Mouse (Mus musculus) hematopoietic multipotent progenitor cell, adult 10-12 weeks (in vitro differentiated cells): Measurements from ENCODE around the gene Actg1. TPM values are rescaled to one million over a fixed set of nuclear protein-coding genes. Genes with fewer than 3 reads are reported as not detected.

Experiments
- polyA plus RNA-seq: library from polyadenylated mRNA; stranded (reverse); fragments of >175 nt; gene quantifications from 2 replicates; pipeline ENCODE4 v1.2.3, GENCODE M21; 2012; ENCODE audit warnings: low replicate concordance

The Actg1 gene
- polyA plus RNA-seq, result 867 and 988 TPM in 2 replicates

GRCm38 (mm10) chr11:120347791-120348683 is at the start of gene Actg1:
Actg1 (minus strand) TSS chr11:120348542.

DNA sequence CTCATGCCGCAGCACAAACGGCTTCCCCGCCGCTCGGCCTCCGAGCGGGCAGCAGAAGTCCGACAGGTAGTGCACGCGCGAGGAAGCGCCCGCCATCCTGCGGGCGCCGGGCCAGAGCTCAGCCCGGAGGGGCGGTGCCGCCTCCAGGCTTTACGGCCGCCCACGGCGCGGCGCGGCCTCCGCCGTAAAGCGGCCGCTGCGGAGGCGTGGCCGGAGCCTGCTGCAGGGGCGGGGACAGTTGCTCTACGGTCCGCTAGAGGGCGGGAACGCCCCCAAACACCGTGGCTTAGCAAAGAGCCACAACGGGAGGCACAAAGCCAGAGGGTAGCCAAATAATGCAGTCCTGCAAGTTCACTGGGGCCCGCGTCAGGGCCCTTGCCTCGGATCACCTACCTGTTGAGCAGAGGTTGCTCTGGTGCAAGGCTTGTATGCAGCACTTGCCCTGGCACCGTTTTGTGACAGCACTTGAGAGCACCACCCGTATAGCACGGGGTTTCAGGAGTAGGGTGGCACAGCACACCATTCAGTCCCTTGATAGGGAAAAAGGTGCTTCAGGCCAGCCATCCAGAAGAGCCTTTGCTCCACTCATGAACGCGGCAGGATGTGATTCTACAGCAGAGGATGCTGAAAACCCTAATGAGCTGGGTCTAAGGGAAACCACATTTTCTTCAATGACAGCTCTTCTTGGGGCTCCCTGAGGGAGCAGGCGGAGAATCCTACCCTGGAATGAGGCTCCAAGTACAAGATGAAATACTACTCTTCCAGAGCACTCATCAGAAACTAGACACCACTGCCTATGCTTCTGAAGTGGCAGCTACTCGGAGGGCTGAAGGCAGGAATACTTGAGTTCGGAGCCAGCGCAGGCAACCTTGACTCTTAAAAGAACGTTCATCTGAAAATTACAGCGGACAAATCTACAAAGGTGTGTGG is 30.5 kb upstream of the Actg1 start, which contains the start of gene Faap100:
Gene Faap100 (minus strand): TSS at position 154 of the 930 bp plus-strand sequence.

GRCm38 (mm10) chr11:120361295-120361694 is 13.0 kb upstream of the Actg1 start, which contains the start of gene Fscn2:
Fscn2 (plus strand) TSS chr11:120361534.

Other genes with a start within 250 kb of the Actg1 start
- 39.8 and 60.2 TPM in 2 replicates for gene Tepsin, start 249.8 kb downstream of the Actg1 start, polyA plus RNA-seq
- gene Ndufaf8, start 249.6 kb downstream of the Actg1 start, polyA plus RNA-seq, result 76.7 and 114 TPM in 2 replicates
- 87.0 and 199 TPM in 2 replicates for gene Slc38a10, start 197.2 kb downstream of the Actg1 start, polyA plus RNA-seq
- 3.3 and 4.0 TPM in 2 replicates for gene Bahcc1, start 115.6 kb downstream of the Actg1 start, polyA plus RNA-seq
- gene Fscn2, start 13.0 kb upstream of the Actg1 start, polyA plus RNA-seq, result 0.08 TPM in 1 of 2 replicates, not detected in the other
- gene Faap100, start 30.2 kb upstream of the Actg1 start, polyA plus RNA-seq, result 21.3 and 34.2 TPM in 2 replicates
- 61.4 and 65.9 TPM in 2 replicates for gene Nploc4, start 89.2 kb upstream of the Actg1 start, polyA plus RNA-seq
- gene Tspan10, start 94.1 kb upstream of the Actg1 start, polyA plus RNA-seq, result 0.07 TPM in 1 of 2 replicates, not detected in the other
- gene Pde6g, start 105.0 kb upstream of the Actg1 start, polyA plus RNA-seq, result 0.13 and 0.58 TPM in 2 replicates
- gene Oxld1, start 109.5 kb upstream of the Actg1 start, polyA plus RNA-seq, result 10.5 and 12.8 TPM in 2 replicates
- gene Ccdc137, start 109.6 kb upstream of the Actg1 start, polyA plus RNA-seq, result 20.5 and 30.8 TPM in 2 replicates
- 27.3 and 31.8 TPM in 2 replicates for gene Arl16, start 119.1 kb upstream of the Actg1 start, polyA plus RNA-seq
- gene Mrpl12, start 136.1 kb upstream of the Actg1 start, polyA plus RNA-seq, result 130 and 185 TPM in 2 replicates
- 27.5 and 43.7 TPM in 2 replicates for gene Slc25a10, start 143.3 kb upstream of the Actg1 start, polyA plus RNA-seq
- not detected in 2 replicates for gene Gcgr, start 182.2 kb upstream of the Actg1 start, polyA plus RNA-seq
- 130 and 145 TPM in 2 replicates for gene Mcrip1, start 201.2 kb upstream of the Actg1 start, polyA plus RNA-seq
- not detected in 2 replicates for gene Ppp1r27, start 202.6 kb upstream of the Actg1 start, polyA plus RNA-seq
- gene P4hb, start 224.7 kb upstream of the Actg1 start, polyA plus RNA-seq, result 322 and 696 TPM in 2 replicates
- gene Arhgdia, start 233.1 kb upstream of the Actg1 start, polyA plus RNA-seq, result 989 and 1,139 TPM in 2 replicates
- gene Alyref, start 249.8 kb upstream of the Actg1 start, polyA plus RNA-seq, result 123 and 133 TPM in 2 replicates
- gene Anapc11, start 249.9 kb upstream of the Actg1 start, polyA plus RNA-seq, result 30.2 and 93.3 TPM in 2 replicates